Mouse (Mus musculus): Measurements from ENCODE around the gene Ksr2. TPM values are rescaled to one million over a fixed set of nuclear protein-coding genes. Genes with fewer than 3 reads are reported as not detected.
A peak's percentile ranks its signal among the peaks of the same experiment; 100 is the strongest.

Gene Ksr2
- polyA plus RNA-seq, 1 experiment = 9.1 TPM

GRCm38 (mm10) chr5:117441242-117441842, 27.5 kb downstream of the Ksr2 start:
- H3K4me1 ChIP-seq (ENCODE audit: control insufficient read depth, insufficient read depth, low read length) = peaks cover 5% of the 10 kb centered on the region; the same call in 1 of the 2 replicates
- no peak for TF ChIP-seq CTCF (IDR thresholded peaks at IDR 0.05; ENCODE audit: extremely low read depth, insufficient read depth, low read length)
- TF ChIP-seq POLR2A (IDR thresholded peaks at IDR 0.05; ENCODE audit: extremely low read depth, insufficient read depth, low read length) = no peak
- H3K4me3 ChIP-seq (ENCODE audit: insufficient read depth, low read length) = no peak overlapping the region
- H3K27ac ChIP-seq (ENCODE audit: insufficient read depth, low read length) = no peak overlapping the region

GRCm38 (mm10) chr5:117442157-117442765, 28.5 kb downstream of the Ksr2 start:
- TF ChIP-seq CTCF (IDR thresholded peaks at IDR 0.05; ENCODE audit: extremely low read depth, insufficient read depth, low read length) = no peak
- TF ChIP-seq POLR2A (IDR thresholded peaks at IDR 0.05; ENCODE audit: extremely low read depth, insufficient read depth, low read length) = no peak
- Histone ChIP-seq H3K4me3 (ENCODE audit: insufficient read depth, low read length) (no peak overlapping the region), H3K4me1 (ENCODE audit: control insufficient read depth, insufficient read depth, low read length) (peaks cover 5% of the 10 kb centered on the region; the same call in 1 of the 2 replicates), H3K27ac (ENCODE audit: insufficient read depth, low read length) (no peak overlapping the region)

GRCm38 (mm10) chr5:117443141-117443540, 29.3 kb downstream of the Ksr2 start:
- H3K27ac ChIP-seq (ENCODE audit: insufficient read depth, low read length) = peak overlapping the region; percentile 0; the same call in 1 of the 2 replicates
- H3K4me1 ChIP-seq (ENCODE audit: control insufficient read depth, insufficient read depth, low read length) = peaks cover 5% of the 10 kb centered on the region; the same call in 1 of the 2 replicates
- TF ChIP-seq CTCF (IDR thresholded peaks at IDR 0.05; ENCODE audit: extremely low read depth, insufficient read depth, low read length) = no peak
- no peak for TF ChIP-seq POLR2A (IDR thresholded peaks at IDR 0.05; ENCODE audit: extremely low read depth, insufficient read depth, low read length)
- no peak overlapping the region for H3K4me3 ChIP-seq (ENCODE audit: insufficient read depth, low read length)

- Histone ChIP-seq H3K27ac (ENCODE audit: insufficient read depth, low read length) (0 out of 2 replicates have a peak overlapping the region, but pooled peaks have one; percentile 0), H3K4me3 (ENCODE audit: insufficient read depth, low read length) (no peak overlapping the region), H3K4me1 (ENCODE audit: control insufficient read depth, insufficient read depth, low read length) (peaks cover 5% of the 10 kb centered on the region; the same call in 1 of the 2 replicates)
- TF ChIP-seq CTCF (IDR thresholded peaks at IDR 0.05; ENCODE audit: extremely low read depth, insufficient read depth, low read length) (no peak), POLR2A (IDR thresholded peaks at IDR 0.05; ENCODE audit: extremely low read depth, insufficient read depth, low read length) (no peak)
These were observed 30.1 kb downstream of the Ksr2 start for GRCm38 (mm10) chr5:117443902-117444301.

GRCm38 (mm10) chr5:117447698-117448097, 33.9 kb downstream of the Ksr2 start:
- H3K4me3 ChIP-seq (ENCODE audit: insufficient read depth, low read length) = no peak overlapping the region
- H3K4me1 ChIP-seq (ENCODE audit: control insufficient read depth, insufficient read depth, low read length) = peaks cover 5% of the 10 kb centered on the region; the same call in 1 of the 2 replicates
- H3K27ac ChIP-seq (ENCODE audit: insufficient read depth, low read length) = no peak overlapping the region
- TF ChIP-seq CTCF (IDR thresholded peaks at IDR 0.05; ENCODE audit: extremely low read depth, insufficient read depth, low read length) (no peak), POLR2A (IDR thresholded peaks at IDR 0.05; ENCODE audit: extremely low read depth, insufficient read depth, low read length) (no peak)

GRCm38 (mm10) chr5:117452013-117452412, 38.2 kb downstream of the Ksr2 start:
- Histone ChIP-seq H3K27ac (ENCODE audit: insufficient read depth, low read length) (no peak overlapping the region), H3K4me1 (ENCODE audit: control insufficient read depth, insufficient read depth, low read length) (peaks cover 3% of the 10 kb centered on the region; the same call in 1 of the 2 replicates), H3K4me3 (ENCODE audit: insufficient read depth, low read length) (no peak overlapping the region)
- TF ChIP-seq CTCF (IDR thresholded peaks at IDR 0.05; ENCODE audit: extremely low read depth, insufficient read depth, low read length) (no peak), POLR2A (IDR thresholded peaks at IDR 0.05; ENCODE audit: extremely low read depth, insufficient read depth, low read length) (no peak)

- Histone ChIP-seq H3K27ac (ENCODE audit: insufficient read depth, low read length) (no peak overlapping the region), H3K4me1 (ENCODE audit: control insufficient read depth, insufficient read depth, low read length) (peaks cover 3% of the 10 kb centered on the region; the same call in 1 of the 2 replicates), H3K4me3 (ENCODE audit: insufficient read depth, low read length) (no peak overlapping the region)
- no peak for TF ChIP-seq POLR2A (IDR thresholded peaks at IDR 0.05; ENCODE audit: extremely low read depth, insufficient read depth, low read length)
- no peak for TF ChIP-seq CTCF (IDR thresholded peaks at IDR 0.05; ENCODE audit: extremely low read depth, insufficient read depth, low read length)
These were observed 41.7 kb downstream of the Ksr2 start for GRCm38 (mm10) chr5:117455546-117455945.

- TF ChIP-seq POLR2A (IDR thresholded peaks at IDR 0.05; ENCODE audit: extremely low read depth, insufficient read depth, low read length) (no peak), CTCF (IDR thresholded peaks at IDR 0.05; ENCODE audit: extremely low read depth, insufficient read depth, low read length) (no peak)
- H3K27ac ChIP-seq (ENCODE audit: insufficient read depth, low read length) = no peak overlapping the region
- peaks cover 3% of the 10 kb centered on the region; the same call in 1 of the 2 replicates for H3K4me1 ChIP-seq (ENCODE audit: control insufficient read depth, insufficient read depth, low read length)
- no peak overlapping the region for H3K4me3 ChIP-seq (ENCODE audit: insufficient read depth, low read length)
These were observed 43.3 kb downstream of the Ksr2 start for GRCm38 (mm10) chr5:117457121-117457520.

GRCm38 (mm10) chr5:117457583-117457982, 43.8 kb downstream of the Ksr2 start:
- peaks cover 3% of the 10 kb centered on the region; the same call in 1 of the 2 replicates for H3K4me1 ChIP-seq (ENCODE audit: control insufficient read depth, insufficient read depth, low read length)
- no peak overlapping the region for H3K4me3 ChIP-seq (ENCODE audit: insufficient read depth, low read length)
- no peak for TF ChIP-seq POLR2A (IDR thresholded peaks at IDR 0.05; ENCODE audit: extremely low read depth, insufficient read depth, low read length)
- TF ChIP-seq CTCF (IDR thresholded peaks at IDR 0.05; ENCODE audit: extremely low read depth, insufficient read depth, low read length) = no peak
- no peak overlapping the region for H3K27ac ChIP-seq (ENCODE audit: insufficient read depth, low read length)

GRCm38 (mm10) chr5:117458899-117459298, 45.1 kb downstream of the Ksr2 start:
- Histone ChIP-seq H3K27ac (ENCODE audit: insufficient read depth, low read length) (no peak overlapping the region), H3K4me1 (ENCODE audit: control insufficient read depth, insufficient read depth, low read length) (peaks cover 3% of the 10 kb centered on the region; the same call in 1 of the 2 replicates), H3K4me3 (ENCODE audit: insufficient read depth, low read length) (no peak overlapping the region)
- TF ChIP-seq POLR2A (IDR thresholded peaks at IDR 0.05; ENCODE audit: extremely low read depth, insufficient read depth, low read length) (no peak), CTCF (IDR thresholded peaks at IDR 0.05; ENCODE audit: extremely low read depth, insufficient read depth, low read length) (no peak)
